Mouse (Mus musculus) heart, embryonic 11.5 days (tissue): ENCODE results near the gene Gucy2g. TPM values are rescaled to one million over a fixed set of nuclear protein-coding genes. Genes with fewer than 3 reads are reported as not detected.

Source experiments
- ATAC-seq: fragments of 200-750 bp; cut with Nextera tagmentation; replicated peaks from 2 replicates; pipeline ENCODE4 v1.8.0; 2017; ENCODE audit warnings: moderate library complexity; ENCODE audit not compliant: insufficient number of reproducible peaks, low FRiP score, low TSS enrichment
- H3K27ac ChIP-seq: fragments of 300-500 bp; sonication (generic); 2 replicates; pipeline ENCODE4 v1.5.1; 2014; ENCODE audit warnings: mild to moderate bottlenecking, low read depth, low read length
- H3K27me3 ChIP-seq: fragments of 300-500 bp; sonication (generic); 2 replicates; pipeline ENCODE4 v1.6.1; 2014; ENCODE audit warnings: mild to moderate bottlenecking, low read length, mixed read lengths; ENCODE audit not compliant: control insufficient read depth, insufficient read depth
- H3K36me3 ChIP-seq: fragments of 300-500 bp; sonication (generic); 2 replicates; pipeline ENCODE4 v1.6.1; 2014; ENCODE audit warnings: mild to moderate bottlenecking, low read length, moderate library complexity, mixed read lengths; ENCODE audit not compliant: control insufficient read depth, insufficient read depth
- H3K4me1 ChIP-seq: fragments of 300-500 bp; sonication (generic); 2 replicates; pipeline ENCODE4 v1.6.1; 2014; ENCODE audit warnings: low read length; ENCODE audit not compliant: control insufficient read depth, insufficient read depth
- H3K4me2 ChIP-seq: fragments of 300-500 bp; sonication (generic); 2 replicates; pipeline ENCODE4 v1.6.1; 2014; ENCODE audit warnings: mild to moderate bottlenecking, moderate library complexity
- H3K4me3 ChIP-seq: fragments of 300-500 bp; sonication (generic); 2 replicates; pipeline ENCODE4 v1.5.1; 2014; ENCODE audit warnings: low read depth, low read length
- H3K9ac ChIP-seq: fragments of 300-500 bp; sonication (generic); 2 replicates; pipeline ENCODE4 v1.6.1; 2014; ENCODE audit warnings: mild to moderate bottlenecking, low read depth, low read length, moderate library complexity
- H3K9me3 ChIP-seq: fragments of 300-500 bp; sonication (generic); replicated peaks from 2 replicates; pipeline ENCODE4 v1.6.1; 2016; ENCODE audit warnings: low read length; ENCODE audit not compliant: control insufficient read depth
- WGBS: fragments of 180-500 bp; shearing (Covaris S2); extraction: QIAGEN DNeasy Blood & Tissue Kit; methylation state at CpG from one replicate; pipeline ENCODE4 v1.1.7; 2014; ENCODE audit not compliant: insufficient replicate concordance; 5-methylcytosine and 5-hydroxymethylcytosine counted together
- polyA plus RNA-seq: library from polyadenylated mRNA; unstranded; fragments of >200 nt; fragmentation: Nextera tagmentation; extraction: Ambion mirVana; gene quantifications from 2 replicates; pipeline ENCODE4 v1.2.1, GENCODE M21; 2014

Gucy2g gene
- polyA plus RNA-seq, 1 experiment from 2014 or later, result not detected

GRCm38 (mm10) chr19:55218741-55219221 is 22.3 kb downstream of the Gucy2g start:
- Histone ChIP-seq H3K36me3 (no peaks in the 10 kb centered on the region), H3K27ac (no peak overlapping the region), H3K9ac (peak overlapping the region; percentile 62), H3K4me1 (peaks cover 5% of the 10 kb centered on the region; the same call in 1 of the 2 replicates), H3K9me3 (no peaks in the 10 kb centered on the region), H3K4me3 (peak overlapping the region; percentile 52), H3K4me2 (peak overlapping the region; percentile 88), H3K27me3 (no peaks in the 10 kb centered on the region)
- 10% methylated on average over 12 of the region's 12 CpGs for WGBS
- ATAC-seq, result peak; percentile 23; the same call in 1 of the 2 replicates

- H3K9ac ChIP-seq, result peak overlapping the region; percentile 62
- WGBS, result 2% methylated on average over 20 of the region's 20 CpGs
- peak overlapping the region; percentile 52 for H3K4me3 ChIP-seq
- H3K27me3 ChIP-seq, result no peaks in the 10 kb centered on the region
- H3K4me2 ChIP-seq, result peak overlapping the region; percentile 88
- no peaks in the 10 kb centered on the region for H3K36me3 ChIP-seq
- peak; percentile 51 for ATAC-seq
- no peak overlapping the region for H3K27ac ChIP-seq
- peaks cover 5% of the 10 kb centered on the region; the same call in 1 of the 2 replicates for H3K4me1 ChIP-seq
- H3K9me3 ChIP-seq, result no peaks in the 10 kb centered on the region
Measured at GRCm38 (mm10) chr19:55218192-55218739, 22.8 kb downstream of the Gucy2g start.

GRCm38 (mm10) chr19:55217365-55217764 is 23.7 kb downstream of the Gucy2g start:
- H3K27me3 ChIP-seq, result no peaks in the 10 kb centered on the region
- ATAC-seq, result no peak
- 66% methylated on average over 9 of the region's 9 CpGs for WGBS
- H3K27ac ChIP-seq, result no peak overlapping the region
- H3K4me2 ChIP-seq, result no peak overlapping the region
- H3K4me1 ChIP-seq, result peaks cover 5% of the 10 kb centered on the region; the same call in 1 of the 2 replicates
- H3K4me3 ChIP-seq, result no peak overlapping the region
- no peaks in the 10 kb centered on the region for H3K36me3 ChIP-seq
- no peaks in the 10 kb centered on the region for H3K9me3 ChIP-seq
- H3K9ac ChIP-seq, result no peak overlapping the region

GRCm38 (mm10) chr19:55216876-55217275 is 24.2 kb downstream of the Gucy2g start:
- Histone ChIP-seq H3K27ac (no peak overlapping the region), H3K9me3 (no peaks in the 10 kb centered on the region), H3K4me3 (no peak overlapping the region), H3K4me2 (no peak overlapping the region), H3K4me1 (peaks cover 5% of the 10 kb centered on the region; the same call in 1 of the 2 replicates), H3K36me3 (no peaks in the 10 kb centered on the region), H3K9ac (no peak overlapping the region), H3K27me3 (no peaks in the 10 kb centered on the region)
- 85% methylated on average over 4 of the region's 4 CpGs for WGBS
- ATAC-seq, result no peak

GRCm38 (mm10) chr19:55213617-55214340 is 27.3 kb downstream of the Gucy2g start:
- WGBS, result 74% methylated on average over 12 of the region's 12 CpGs
- no peaks in the 10 kb centered on the region for H3K36me3 ChIP-seq
- H3K27me3 ChIP-seq, result no peaks in the 10 kb centered on the region
- H3K4me1 ChIP-seq, result 0 out of 2 replicates have a peak, but pooled peaks cover 2% of the 10 kb centered on the region
- H3K4me2 ChIP-seq, result no peak overlapping the region
- no peak for ATAC-seq
- H3K9me3 ChIP-seq, result no peaks in the 10 kb centered on the region
- no peak overlapping the region for H3K9ac ChIP-seq
- H3K27ac ChIP-seq, result no peak overlapping the region
- no peak overlapping the region for H3K4me3 ChIP-seq

- H3K36me3 ChIP-seq, result no peaks in the 10 kb centered on the region
- H3K9ac ChIP-seq, result no peak overlapping the region
- WGBS, result 82% methylated on average over 1 of the region's 1 CpGs
- H3K4me2 ChIP-seq, result no peak overlapping the region
- no peak overlapping the region for H3K27ac ChIP-seq
- H3K4me3 ChIP-seq, result no peak overlapping the region
- H3K4me1 ChIP-seq, result no peaks in the 10 kb centered on the region
- ATAC-seq, result no peak
- H3K9me3 ChIP-seq, result no peaks in the 10 kb centered on the region
- no peaks in the 10 kb centered on the region; the same call in 1 of the 2 replicates for H3K27me3 ChIP-seq
Measured at GRCm38 (mm10) chr19:55211698-55212097, 29.3 kb downstream of the Gucy2g start.

- no peaks in the 10 kb centered on the region for H3K36me3 ChIP-seq
- no peaks in the 10 kb centered on the region; the same call in 1 of the 2 replicates for H3K27me3 ChIP-seq
- no peaks in the 10 kb centered on the region for H3K4me1 ChIP-seq
- no peak overlapping the region for H3K9ac ChIP-seq
- no peak overlapping the region for H3K27ac ChIP-seq
- no peak for ATAC-seq
- H3K4me2 ChIP-seq, result no peak overlapping the region
- H3K4me3 ChIP-seq, result no peak overlapping the region
- H3K9me3 ChIP-seq, result no peaks in the 10 kb centered on the region
- 81% methylated on average over 3 of the region's 3 CpGs for WGBS
Measured at GRCm38 (mm10) chr19:55209084-55209483, 32.0 kb downstream of the Gucy2g start.

GRCm38 (mm10) chr19:55208654-55209053 is 32.4 kb downstream of the Gucy2g start:
- Histone ChIP-seq H3K27me3 (no peaks in the 10 kb centered on the region; the same call in 1 of the 2 replicates), H3K27ac (no peak overlapping the region), H3K36me3 (no peaks in the 10 kb centered on the region), H3K9me3 (no peaks in the 10 kb centered on the region), H3K4me3 (no peak overlapping the region), H3K4me2 (no peak overlapping the region), H3K9ac (no peak overlapping the region), H3K4me1 (no peaks in the 10 kb centered on the region)
- no peak for ATAC-seq
- 77% methylated on average over 4 of the region's 4 CpGs for WGBS
